Mouse (Mus musculus) left cerebral cortex, adult 9 months (tissue): ENCODE measurements around the gene Mars2.

Experiments
- DNase-seq, 2 experiments: peaks; one replicate each; pipeline ENCODE4 v3.0.0; 2022; ENCODE audit warnings: low spot score in 2 of 2

Gene Mars2

GRCm38 (mm10) chr1:55221352-55221751 is 15.6 kb upstream of the Mars2 start:
- no peak for DNase-seq

GRCm38 (mm10) chr1:55223026-55223425 is 14.0 kb upstream of the Mars2 start:
- DNase-seq, result no peak

- DNase-seq, result no peak
These were observed 12.9 kb upstream of the Mars2 start for GRCm38 (mm10) chr1:55224111-55224510.

GRCm38 (mm10) chr1:55225398-55225797 is 11.6 kb upstream of the Mars2 start:
- no peak for DNase-seq

- DNase-seq, result no peak
These were observed 10.7 kb upstream of the Mars2 start, which contains the start of gene Rftn2 for GRCm38 (mm10) chr1:55226011-55226857. Gene Rftn2 (minus strand): TSS chr1:55226782.

GRCm38 (mm10) chr1:55227376-55227775 is 9.6 kb upstream of the Mars2 start:
- DNase-seq, result no peak

GRCm38 (mm10) chr1:55228256-55228884 is 8.6 kb upstream of the Mars2 start:
- DNase-seq, result no peak

GRCm38 (mm10) chr1:55234910-55235520 is 2.0 kb upstream of the Mars2 start:
- no peak for DNase-seq

GRCm38 (mm10) chr1:55236487-55236886 is 490 bp upstream of the Mars2 start:
- DNase-seq, result no peak

GRCm38 (mm10) chr1:55237643-55238161 is 725 bp downstream of the Mars2 start:
- DNase-seq, result no peak

GRCm38 (mm10) chr1:55238496-55238895 is 1.5 kb downstream of the Mars2 start:
- no peak for DNase-seq

- DNase-seq, result peak in 1 of 2 experiments; percentile 46
These were observed 2.3 kb downstream of the Mars2 start for GRCm38 (mm10) chr1:55239237-55239636.

GRCm38 (mm10) chr1:55246374-55246773 is 9.4 kb downstream of the Mars2 start:
- no peak for DNase-seq

GRCm38 (mm10) chr1:55264385-55264784 is 27.4 kb downstream of the Mars2 start:
- DNase-seq, result no peak

- no peak for DNase-seq
These were observed 28.5 kb downstream of the Mars2 start for GRCm38 (mm10) chr1:55265447-55265846.

GRCm38 (mm10) chr1:55279081-55279480 is 42.1 kb downstream of the Mars2 start:
- no peak for DNase-seq
